Mouse (Mus musculus): Measurements from ENCODE around the gene Syp. TPM values are rescaled to one million over a fixed set of nuclear protein-coding genes. Genes with fewer than 3 reads are reported as not detected.

Gene Syp
- 106 and 109 TPM in 2 replicates for polyA plus RNA-seq (2014; fragmentation: Nextera tagmentation; extraction: Ambion mirVana)

DNA sequence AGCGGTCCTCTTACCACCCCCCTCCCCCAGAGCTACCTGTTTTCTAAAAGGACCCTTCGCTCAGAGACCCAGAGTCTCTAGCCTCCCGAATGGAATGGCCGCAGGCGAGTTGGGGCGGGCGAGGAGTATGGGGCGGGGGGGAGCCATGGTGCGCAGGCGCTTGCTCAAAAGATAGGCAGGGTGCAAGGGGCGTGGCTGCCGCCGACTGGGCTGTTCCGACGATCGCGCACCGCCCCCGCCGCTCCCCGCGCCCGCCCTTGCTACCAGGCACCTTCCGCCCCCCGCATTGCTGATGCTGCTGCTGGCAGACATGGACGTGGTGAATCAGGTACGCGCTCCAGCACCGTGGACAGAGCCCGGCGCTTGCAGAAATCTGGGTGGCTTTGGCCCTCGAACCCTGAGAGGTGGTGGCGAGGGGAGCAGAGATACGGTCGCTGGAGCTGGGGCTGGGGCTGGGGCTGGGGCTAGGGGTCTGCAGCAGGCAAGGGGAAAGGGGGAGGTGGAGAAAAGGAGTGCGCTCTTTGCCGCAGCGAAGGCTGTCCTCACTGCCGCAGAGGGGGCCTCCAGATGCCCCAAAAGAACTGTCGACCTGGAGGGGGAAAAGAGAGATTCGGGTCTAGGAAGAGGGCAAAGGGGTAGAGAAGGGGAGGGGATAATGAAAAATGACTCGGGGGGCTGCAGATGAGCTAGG is at the start of gene Syp:
Gene Syp (plus strand): TSS at position 71 of the 691 bp plus-strand sequence.
- peak; percentile 82 for DNase-seq (ENCODE audit: low spot score)
- Histone ChIP-seq H3K36me3 (replicated peaks; ENCODE audit: control insufficient read depth, insufficient read depth) (peaks cover 18% of the 10 kb centered on the region; the same call in 1 of the 2 replicates), H3K4me1 (replicated peaks; ENCODE audit: control insufficient read depth, insufficient read depth, low read length) (0 out of 2 replicates have a peak, but pooled peaks cover 6% of the 10 kb centered on the region), H3K9me3 (ENCODE audit: control insufficient read depth, low read length) (no peaks in the 10 kb centered on the region), H3K27me3 (ENCODE audit: control insufficient read depth, insufficient read depth, low read length) (no peaks in the 10 kb centered on the region), H3K9ac (peak within 1 kb of the TSS; percentile 76), H3K27ac (peak within 1 kb of the TSS; percentile 85), H3K4me2 (replicated peaks) (peak within 1 kb of the TSS; percentile 62), H3K4me3 (replicated peaks; ENCODE audit: low read length) (peak within 1 kb of the TSS; percentile 50)
- peak; percentile 86 for ATAC-seq (ENCODE audit: low FRiP score)
- whole genome bisulfite sequencing, result 15% methylated on average over 41 of the region's 42 CpGs

DNA sequence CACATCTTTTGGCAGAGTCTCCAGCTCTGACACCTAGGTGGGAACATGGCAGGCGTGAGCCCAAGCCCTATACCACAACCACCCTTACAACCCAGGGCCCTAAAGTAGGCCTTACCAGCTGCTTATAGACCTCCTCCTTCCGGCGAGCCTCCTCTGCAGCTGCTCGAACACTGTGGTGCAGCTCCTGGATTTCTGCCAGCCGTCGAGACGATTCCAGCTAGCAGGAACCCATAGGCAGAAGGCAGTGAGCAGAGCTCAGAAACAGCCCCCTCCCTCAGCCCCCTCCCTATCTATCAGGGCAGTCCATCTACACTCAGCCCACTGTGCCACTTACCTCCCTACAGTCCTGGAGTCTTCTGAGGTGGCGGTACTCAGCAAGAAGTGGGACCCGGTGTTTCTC is 42.9 kb upstream of the Syp start:
- no peak for DNase-seq (ENCODE audit: low spot score)
- H3K9me3 ChIP-seq (ENCODE audit: control insufficient read depth, low read length), result no peaks in the 10 kb centered on the region
- H3K4me1 ChIP-seq (replicated peaks; ENCODE audit: control insufficient read depth, insufficient read depth, low read length), result no peaks in the 10 kb centered on the region
- no peak overlapping the region for H3K4me2 ChIP-seq (replicated peaks)
- H3K4me3 ChIP-seq (replicated peaks; ENCODE audit: low read length), result no peak overlapping the region
- H3K27me3 ChIP-seq (ENCODE audit: control insufficient read depth, insufficient read depth, low read length), result no peaks in the 10 kb centered on the region
- WGBS, result 81% methylated on average over 9 of the region's 9 CpGs
- ATAC-seq (ENCODE audit: low FRiP score), result no peak
- no peak overlapping the region for H3K9ac ChIP-seq
- no peak overlapping the region for H3K27ac ChIP-seq
- H3K36me3 ChIP-seq (replicated peaks; ENCODE audit: control insufficient read depth, insufficient read depth), result peaks cover 15% of the 10 kb centered on the region

DNA sequence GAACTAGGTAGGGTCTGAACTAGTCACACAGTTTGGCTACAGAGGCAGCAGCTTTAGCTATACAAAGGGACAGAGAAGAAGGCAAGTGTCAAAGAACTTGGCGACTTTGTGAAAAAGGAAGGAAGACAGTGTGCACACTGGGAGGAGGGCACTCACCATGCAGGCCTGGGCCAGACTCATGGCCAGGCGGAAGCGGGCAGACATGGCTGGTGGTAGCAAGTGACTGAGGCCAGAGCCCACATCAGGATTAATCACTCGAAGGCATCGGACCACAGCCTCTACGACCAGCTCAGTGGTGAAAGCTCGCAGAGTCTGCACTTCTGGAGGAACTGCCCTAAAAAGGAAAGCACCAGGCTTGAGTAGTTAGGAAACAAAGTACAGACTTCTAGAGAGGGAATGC is 34.3 kb upstream of the Syp start:
- Histone ChIP-seq H3K9ac (no peak overlapping the region), H3K27me3 (ENCODE audit: control insufficient read depth, insufficient read depth, low read length) (no peaks in the 10 kb centered on the region), H3K4me2 (replicated peaks) (no peak overlapping the region), H3K27ac (no peak overlapping the region), H3K36me3 (replicated peaks; ENCODE audit: control insufficient read depth, insufficient read depth) (0 out of 2 replicates have a peak, but pooled peaks cover 4% of the 10 kb centered on the region), H3K4me3 (replicated peaks; ENCODE audit: low read length) (no peak overlapping the region), H3K9me3 (ENCODE audit: control insufficient read depth, low read length) (no peaks in the 10 kb centered on the region), H3K4me1 (replicated peaks; ENCODE audit: control insufficient read depth, insufficient read depth, low read length) (no peaks in the 10 kb centered on the region)
- 90% methylated on average over 7 of the region's 7 CpGs for WGBS
- no peak for DNase-seq (ENCODE audit: low spot score)
- no peak for ATAC-seq (ENCODE audit: low FRiP score)

DNA sequence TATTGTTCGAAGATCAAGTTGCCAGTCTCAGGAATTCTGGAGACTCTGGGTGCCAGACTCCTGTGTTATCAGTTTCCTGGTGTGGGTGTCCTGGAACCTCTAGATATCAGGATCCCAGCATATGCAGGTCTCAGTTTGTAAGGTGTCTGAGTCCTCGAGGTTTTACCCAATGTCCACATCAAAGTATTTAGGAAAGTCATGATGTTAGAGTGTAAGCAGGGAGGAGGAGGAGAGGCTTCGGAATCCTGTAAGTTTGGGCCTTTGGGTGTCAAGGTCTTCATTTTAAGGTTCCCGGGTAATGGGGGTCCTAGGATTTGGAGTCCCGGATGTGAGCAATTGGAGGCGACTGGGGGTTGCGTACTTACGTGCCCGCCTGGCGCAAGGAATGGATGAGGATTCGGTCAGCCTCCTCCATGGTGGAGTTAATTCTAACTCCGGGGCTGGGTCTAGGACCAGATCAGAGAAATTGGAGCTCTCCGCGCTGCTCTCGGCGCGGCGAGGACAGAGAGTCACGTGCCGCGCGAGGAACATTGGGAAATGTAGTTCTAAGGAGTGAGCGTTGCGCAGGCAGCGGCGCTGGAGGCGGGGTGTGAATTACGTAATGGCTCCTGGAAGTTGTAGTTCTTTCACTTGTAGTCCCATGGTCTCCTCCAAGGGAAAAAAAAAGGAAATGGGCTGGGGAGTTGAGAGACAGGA is 33.2 kb upstream of the Syp start, which contains the start of gene Ccdc22:
Gene Ccdc22 (minus strand): TSS at position 639 of the 696 bp plus-strand sequence.
- H3K4me2 ChIP-seq (replicated peaks), result peak within 1 kb of the TSS; percentile 52
- H3K9me3 ChIP-seq (ENCODE audit: control insufficient read depth, low read length), result no peaks in the 10 kb centered on the region
- WGBS, result 19% methylated on average over 28 of the region's 28 CpGs
- peak within 1 kb of the TSS; percentile 36 for H3K4me3 ChIP-seq (replicated peaks; ENCODE audit: low read length)
- peak within 1 kb of the TSS; percentile 39 for H3K9ac ChIP-seq
- no peak within 1 kb of the TSS for H3K27ac ChIP-seq
- H3K4me1 ChIP-seq (replicated peaks; ENCODE audit: control insufficient read depth, insufficient read depth, low read length), result no peaks in the 10 kb centered on the region
- DNase-seq (ENCODE audit: low spot score) (peak; percentile 84), ATAC-seq (ENCODE audit: low FRiP score) (peak; percentile 92)
- H3K36me3 ChIP-seq (replicated peaks; ENCODE audit: control insufficient read depth, insufficient read depth), result no peaks in the 10 kb centered on the region
- H3K27me3 ChIP-seq (ENCODE audit: control insufficient read depth, insufficient read depth, low read length), result no peaks in the 10 kb centered on the region

DNA sequence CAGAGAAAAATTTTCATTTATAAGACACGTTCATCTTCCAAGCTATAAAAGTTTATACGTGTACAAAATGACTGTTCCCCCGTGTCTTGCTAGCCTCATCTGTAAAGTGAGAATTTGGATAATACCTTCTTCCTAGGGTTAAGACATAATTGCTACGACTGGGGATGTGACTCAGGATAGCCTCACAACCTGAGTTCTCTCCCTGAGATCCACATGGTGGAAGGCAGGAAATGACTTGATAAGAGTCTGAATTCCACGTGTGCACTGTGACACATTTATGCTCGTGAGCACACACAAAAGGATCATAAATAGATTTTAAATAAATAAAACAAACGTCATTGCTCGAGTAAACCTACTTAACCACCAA is 32.7 kb upstream of the Syp start:
- Histone ChIP-seq H3K4me1 (replicated peaks; ENCODE audit: control insufficient read depth, insufficient read depth, low read length) (no peaks in the 10 kb centered on the region), H3K4me3 (replicated peaks; ENCODE audit: low read length) (0 out of 2 replicates have a peak overlapping the region, but pooled peaks have one; percentile 36), H3K27ac (no peak overlapping the region), H3K9ac (no peak overlapping the region), H3K36me3 (replicated peaks; ENCODE audit: control insufficient read depth, insufficient read depth) (no peaks in the 10 kb centered on the region), H3K9me3 (ENCODE audit: control insufficient read depth, low read length) (no peaks in the 10 kb centered on the region), H3K4me2 (replicated peaks) (no peak overlapping the region), H3K27me3 (ENCODE audit: control insufficient read depth, insufficient read depth, low read length) (no peaks in the 10 kb centered on the region)
- 51% methylated on average over 8 of the region's 8 CpGs for WGBS
- DNase-seq (ENCODE audit: low spot score), result no peak
- peak; percentile 55 for ATAC-seq (ENCODE audit: low FRiP score)

DNA sequence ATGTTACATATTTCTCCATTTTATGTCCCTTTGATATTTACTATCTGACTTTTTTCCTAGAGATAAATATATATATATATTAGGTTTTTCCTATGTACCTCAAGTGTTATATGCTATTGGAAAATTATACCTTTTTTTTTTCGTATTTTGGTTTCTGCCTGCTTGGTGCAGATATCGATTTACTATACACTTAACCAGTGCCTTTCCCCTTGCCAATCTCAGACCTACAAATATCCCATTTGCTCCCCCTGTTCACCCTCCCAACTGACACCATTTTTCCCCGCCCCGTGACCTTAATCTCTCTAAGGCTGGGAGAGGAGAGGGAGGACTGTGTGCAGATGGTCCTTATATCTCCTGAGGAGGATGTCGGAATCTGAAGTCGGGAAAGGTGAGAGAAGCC is 31.5 kb upstream of the Syp start, which contains the start of gene Cacna1f:
Gene Cacna1f (plus strand): TSS at position 301 of the 400 bp plus-strand sequence.
- no peak within 1 kb of the TSS for H3K27ac ChIP-seq
- no peaks in the 10 kb centered on the region for H3K4me1 ChIP-seq (replicated peaks; ENCODE audit: control insufficient read depth, insufficient read depth, low read length)
- no peak within 1 kb of the TSS for H3K4me3 ChIP-seq (replicated peaks; ENCODE audit: low read length)
- no peaks in the 10 kb centered on the region for H3K36me3 ChIP-seq (replicated peaks; ENCODE audit: control insufficient read depth, insufficient read depth)
- WGBS, result 82% methylated on average over 6 of the region's 6 CpGs
- no peaks in the 10 kb centered on the region for H3K27me3 ChIP-seq (ENCODE audit: control insufficient read depth, insufficient read depth, low read length)
- no peak within 1 kb of the TSS for H3K4me2 ChIP-seq (replicated peaks)
- H3K9me3 ChIP-seq (ENCODE audit: control insufficient read depth, low read length), result no peaks in the 10 kb centered on the region
- no peak within 1 kb of the TSS for H3K9ac ChIP-seq
- ATAC-seq (ENCODE audit: low FRiP score) (no peak), DNase-seq (ENCODE audit: low spot score) (no peak)

DNA sequence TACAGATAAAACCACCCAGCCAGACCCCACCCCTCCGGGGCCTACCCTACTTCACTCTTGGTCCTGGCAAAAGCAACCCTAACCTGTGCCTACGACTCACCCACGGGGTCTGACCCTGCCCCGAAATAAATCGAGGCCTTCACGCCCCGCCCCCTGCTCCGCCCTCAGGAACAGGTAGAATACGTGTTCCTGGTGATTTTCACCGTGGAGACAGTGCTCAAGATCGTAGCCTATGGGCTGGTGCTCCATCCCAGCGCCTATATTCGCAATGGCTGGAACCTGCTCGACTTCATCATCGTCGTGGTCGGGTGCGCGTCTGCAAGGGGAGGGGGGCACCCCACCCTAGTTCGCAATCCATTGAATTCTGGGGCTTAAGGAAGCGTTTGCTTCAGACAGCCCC is 28.2 kb upstream of the Syp start:
- Histone ChIP-seq H3K9ac (peak overlapping the region; percentile 53), H3K36me3 (replicated peaks; ENCODE audit: control insufficient read depth, insufficient read depth) (no peaks in the 10 kb centered on the region), H3K9me3 (ENCODE audit: control insufficient read depth, low read length) (no peaks in the 10 kb centered on the region), H3K4me1 (replicated peaks; ENCODE audit: control insufficient read depth, insufficient read depth, low read length) (no peaks in the 10 kb centered on the region), H3K4me2 (replicated peaks) (peak overlapping the region; percentile 76), H3K27ac (peak overlapping the region; percentile 53), H3K4me3 (replicated peaks; ENCODE audit: low read length) (peak overlapping the region; percentile 39), H3K27me3 (ENCODE audit: control insufficient read depth, insufficient read depth, low read length) (no peaks in the 10 kb centered on the region)
- no peak for ATAC-seq (ENCODE audit: low FRiP score)
- WGBS, result 23% methylated on average over 21 of the region's 21 CpGs
- DNase-seq (ENCODE audit: low spot score), result peak; percentile 27

DNA sequence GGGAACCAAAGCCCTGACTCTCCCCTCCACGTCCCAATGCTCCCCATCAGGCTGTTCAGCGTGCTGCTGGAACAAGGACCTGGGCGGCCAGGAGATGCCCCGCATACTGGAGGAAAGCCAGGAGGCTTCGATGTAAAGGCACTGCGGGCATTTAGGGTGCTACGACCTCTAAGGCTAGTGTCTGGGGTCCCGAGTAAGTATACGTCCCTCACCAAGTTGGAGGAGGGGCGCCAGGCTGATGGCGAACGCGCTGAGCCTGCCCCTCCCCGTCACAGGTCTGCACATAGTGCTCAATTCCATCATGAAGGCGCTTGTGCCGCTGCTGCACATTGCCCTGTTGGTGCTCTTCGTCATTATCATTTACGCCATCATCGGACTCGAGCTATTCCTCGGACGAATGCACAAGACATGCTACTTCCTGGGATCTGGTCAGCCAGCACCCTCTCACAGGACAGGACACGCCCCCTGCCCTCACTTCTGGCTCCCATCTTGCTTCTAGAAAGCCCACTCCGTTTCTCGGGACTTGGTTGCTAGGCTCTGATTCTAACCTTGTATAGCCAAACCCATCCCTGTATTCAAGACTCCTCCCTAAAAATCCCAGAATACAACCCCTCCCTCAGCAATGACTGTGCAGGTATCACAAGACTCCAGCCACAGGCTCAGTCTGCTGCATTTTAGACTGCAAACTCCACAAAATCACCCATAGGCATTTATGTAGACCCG is 27.6 kb upstream of the Syp start:
- H3K9ac ChIP-seq, result peak overlapping the region; percentile 53
- DNase-seq (ENCODE audit: low spot score), result peak; percentile 28
- ATAC-seq (ENCODE audit: low FRiP score), result peak; percentile 68
- no peaks in the 10 kb centered on the region for H3K4me1 ChIP-seq (replicated peaks; ENCODE audit: control insufficient read depth, insufficient read depth, low read length)
- peak overlapping the region; percentile 53 for H3K27ac ChIP-seq
- no peaks in the 10 kb centered on the region for H3K27me3 ChIP-seq (ENCODE audit: control insufficient read depth, insufficient read depth, low read length)
- H3K4me2 ChIP-seq (replicated peaks), result peak overlapping the region; percentile 76
- H3K4me3 ChIP-seq (replicated peaks; ENCODE audit: low read length), result peak overlapping the region; percentile 39
- WGBS, result 22% methylated on average over 26 of the region's 26 CpGs
- H3K9me3 ChIP-seq (ENCODE audit: control insufficient read depth, low read length), result no peaks in the 10 kb centered on the region
- H3K36me3 ChIP-seq (replicated peaks; ENCODE audit: control insufficient read depth, insufficient read depth), result no peaks in the 10 kb centered on the region
